15 mouse cellular contexts compared by ENCODE assay signal in the genomic region with DNA sequence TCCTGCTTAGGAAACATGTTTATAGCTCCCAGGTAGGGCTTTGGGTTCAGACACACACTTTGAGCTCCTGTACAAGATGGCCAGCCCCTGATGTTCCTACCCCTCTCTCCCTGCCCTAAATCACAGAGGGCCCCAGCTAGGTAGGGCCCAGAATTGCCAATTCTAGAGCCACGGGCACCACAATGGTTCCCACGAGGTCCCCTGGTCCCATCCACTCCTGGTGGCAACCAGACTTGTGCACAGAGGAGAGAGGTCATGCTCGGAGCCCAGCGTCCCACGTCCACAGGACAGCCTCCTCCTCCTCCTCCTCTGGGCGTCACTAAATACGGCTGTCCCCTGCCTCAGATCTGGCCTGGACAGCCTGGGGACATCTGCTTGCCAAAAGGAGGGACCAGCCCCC. TPM values are rescaled to one million over a fixed set of nuclear protein-coding genes. Genes with fewer than 3 reads are reported as not detected.
DNase-seq lines count a peak whose midpoint lies in the region; ATAC-seq and TF ChIP-seq lines count a peak whose summit lies in the region.
"Had no signal": no experiment of that assay in that cellular context is flagged by ENCODE, and none has a peak within 500 bp of the region (broad histone marks: within the 10 kb centered on the region; RNA-seq: fewer than 3 reads in every experiment).

No protein-coding gene starts in this region.

- H3K4me2 ChIP-seq in forebrain, embryonic 15.5 days (replicated peaks): no peak overlapping the region
- H3K4me2 ChIP-seq in neural tube, embryonic 12.5 days (replicated peaks): no peak overlapping the region

- intact Hi-C loops in heart, adult 2 months (cut with DNase I): no loop called here

- TF ChIP-seq EP300 in heart, adult 2 months (IDR thresholded peaks at IDR 0.05; ENCODE audit: insufficient read depth, low read depth, low read length): no peak

- no peaks in the 10 kb centered on the region for H3K36me3 ChIP-seq in heart, embryonic 10.5 days
- H3K36me3 ChIP-seq in heart, adult 2 months (ENCODE audit: control insufficient read depth, insufficient read depth, low read length): no peaks in the 10 kb centered on the region
- peaks cover 27% of the 10 kb centered on the region for H3K36me3 ChIP-seq in forebrain, embryonic 15.5 days
- H3K36me3 ChIP-seq in limb, embryonic 10.5 days: no peaks in the 10 kb centered on the region
- H3K36me3 ChIP-seq in neural tube, embryonic 12.5 days: peaks cover 35% of the 10 kb centered on the region

- TF ChIP-seq POLR2A in heart, adult 2 months (IDR thresholded peaks at IDR 0.05; ENCODE audit: insufficient read depth, low read depth, low read length): no peak

- no peak for TF ChIP-seq CTCF in heart, adult 2 months (IDR thresholded peaks at IDR 0.05)

- no peak for DNase-seq in heart, embryonic 10.5 days (ENCODE audit: low spot score)
- no peak for DNase-seq in heart, adult 2 months
- DNase-seq in limb, embryonic 10.5 days (ENCODE audit: low spot score): no peak
- no peak for DNase-seq in spleen, postnatal 36 days (ENCODE audit: low spot score in 2 of 2)
- DNase-seq in ovary, postnatal 36 days (ENCODE audit: low spot score): no peak
- no peak for DNase-seq in natural killer cell, adult 2 months (ENCODE audit: low spot score in 2 of 2)
- DNase-seq: adrenal gland, postnatal 10 days; cerebellum, postnatal 25 days had no signal

- H3K27ac ChIP-seq in heart, embryonic 10.5 days: peak overlapping the region; percentile 48; the same call in 1 of the 2 replicates
- H3K27ac ChIP-seq in heart, adult 2 months: no peak overlapping the region
- peak overlapping the region; percentile 25; the same call in 1 of the 2 replicates for H3K27ac ChIP-seq in forebrain, embryonic 15.5 days (replicated peaks)
- peak overlapping the region; percentile 54 for H3K27ac ChIP-seq in limb, embryonic 10.5 days
- H3K27ac ChIP-seq in neural tube, embryonic 12.5 days: peak overlapping the region; percentile 57

- peaks cover 63% of the 10 kb centered on the region for H3K27me3 ChIP-seq in heart, embryonic 10.5 days (ENCODE audit: insufficient read depth, poor library complexity, severe bottlenecking)
- H3K27me3 ChIP-seq in heart, adult 2 months (ENCODE audit: control insufficient read depth, insufficient read depth, low read length): no peaks in the 10 kb centered on the region
- H3K27me3 ChIP-seq in forebrain, embryonic 15.5 days: no peaks in the 10 kb centered on the region
- peaks cover 48% of the 10 kb centered on the region for H3K27me3 ChIP-seq in limb, embryonic 10.5 days (ENCODE audit: low read depth, poor library complexity, severe bottlenecking)
- no peaks in the 10 kb centered on the region for H3K27me3 ChIP-seq in neural tube, embryonic 12.5 days (replicated peaks)

- 81% methylated on average over 7 of the region's 7 CpGs for WGBS in heart, embryonic 10.5 days
- 81% methylated on average over 7 of the region's 7 CpGs for WGBS in heart, adult 2 months
- 47% methylated on average over 7 of the region's 7 CpGs for WGBS in forebrain, embryonic 15.5 days
- 74% methylated on average over 7 of the region's 7 CpGs for WGBS in limb, embryonic 10.5 days
- 60% methylated on average over 6 of the region's 7 CpGs for WGBS in neural tube, embryonic 12.5 days

- no peaks in the 10 kb centered on the region for H3K9me3 ChIP-seq in heart, embryonic 10.5 days
- H3K9me3 ChIP-seq in forebrain, embryonic 15.5 days: no peaks in the 10 kb centered on the region
- H3K9me3 ChIP-seq in limb, embryonic 10.5 days (replicated peaks): no peaks in the 10 kb centered on the region
- H3K9me3 ChIP-seq in neural tube, embryonic 12.5 days: no peaks in the 10 kb centered on the region

- peaks cover 49% of the 10 kb centered on the region for H3K4me1 ChIP-seq in heart, embryonic 10.5 days
- H3K4me1 ChIP-seq in heart, adult 2 months (ENCODE audit: control insufficient read depth, insufficient read depth, low read length): peaks cover 2% of the 10 kb centered on the region; the same call in 1 of the 2 replicates
- peaks cover 55% of the 10 kb centered on the region for H3K4me1 ChIP-seq in forebrain, embryonic 15.5 days
- H3K4me1 ChIP-seq in limb, embryonic 10.5 days: peaks cover 42% of the 10 kb centered on the region
- H3K4me1 ChIP-seq in neural tube, embryonic 12.5 days: peaks cover 80% of the 10 kb centered on the region

- H3K9ac ChIP-seq in heart, adult 2 months (ENCODE audit: low read depth, low read length): no peak overlapping the region
- no peak overlapping the region for H3K9ac ChIP-seq in forebrain, embryonic 15.5 days (replicated peaks)
- no peak overlapping the region for H3K9ac ChIP-seq in neural tube, embryonic 12.5 days

- no peaks in the 10 kb centered on the region for H3K79me2 ChIP-seq in heart, adult 2 months (replicated peaks; ENCODE audit: control insufficient read depth, insufficient read depth, low read length)

- no peak overlapping the region for H3K4me3 ChIP-seq in heart, embryonic 10.5 days
- no peak overlapping the region for H3K4me3 ChIP-seq in heart, adult 2 months
- H3K4me3 ChIP-seq in forebrain, embryonic 15.5 days: no peak overlapping the region
- H3K4me3 ChIP-seq in limb, embryonic 10.5 days: no peak overlapping the region
- H3K4me3 ChIP-seq in neural tube, embryonic 12.5 days: no peak overlapping the region

- ATAC-seq in forebrain, embryonic 15.5 days (replicated peaks): no peak
- ATAC-seq in neural tube, embryonic 12.5 days (ENCODE audit: low FRiP score, low read depth): no peak
- ATAC-seq: lung, postnatal 0 days had no signal

RNA-seq across cellular contexts. Expression of a gene that starts 36.0 kb away (rescaled TPM):
- polyA plus RNA-seq in heart, embryonic 10.5 days (2016; fragmentation: Nextera tagmentation; extraction: Ambion mirVana): 0.20 TPM in 1 of 2 replicates, not detected in the other
- 1 to 10 TPM; 5.3 to 7.1 TPM for total RNA-seq in heart, adult 2 months (2021)
- 14.4 and 33.8 TPM in 2 replicates for polyA plus RNA-seq in heart, adult 2 months (2012; rRNA removed)
- polyA plus RNA-seq in forebrain, embryonic 15.5 days (2015; fragmentation: Nextera tagmentation; extraction: Ambion mirVana): 1.6 and 1.8 TPM in 2 replicates
- 0.34 and 0.46 TPM in 2 replicates for polyA plus RNA-seq in limb, embryonic 10.5 days (2016; fragmentation: Nextera tagmentation; extraction: Ambion mirVana)
- 2.4 and 3.0 TPM in 2 replicates for polyA plus RNA-seq in neural tube, embryonic 12.5 days (2016; fragmentation: Nextera tagmentation; extraction: Ambion mirVana)
- total RNA-seq: hematopoietic stem cell, adult 5-6 weeks had no signal

RNA-seq across cellular contexts. Expression of a gene that starts 39.3 kb away (rescaled TPM):
- not detected in 2 replicates for polyA plus RNA-seq in heart, embryonic 10.5 days (2016; fragmentation: Nextera tagmentation; extraction: Ambion mirVana)
- 1 to 10 TPM; 1.5 to 3.3 TPM for total RNA-seq in heart, adult 2 months (2021)
- 2.1 and 2.3 TPM in 2 replicates for polyA plus RNA-seq in heart, adult 2 months (2012; rRNA removed)
- 5.4 and 5.5 TPM in 2 replicates for polyA plus RNA-seq in forebrain, embryonic 15.5 days (2015; fragmentation: Nextera tagmentation; extraction: Ambion mirVana)
- polyA plus RNA-seq in limb, embryonic 10.5 days (2016; fragmentation: Nextera tagmentation; extraction: Ambion mirVana): not detected in 2 replicates
- polyA plus RNA-seq in neural tube, embryonic 12.5 days (2016; fragmentation: Nextera tagmentation; extraction: Ambion mirVana): 2.9 and 3.1 TPM in 2 replicates
- total RNA-seq: hematopoietic stem cell, adult 5-6 weeks; liver, adult 2 months; monocyte, adult 5-6 weeks had no signal
- polyA plus RNA-seq: heart, embryonic 11.5 days; liver, adult 2 months had no signal
